Mouse (Mus musculus): ENCODE results near the gene Nck2.

Nck2 gene

GRCm38 (mm10) chr1:43450811-43451210, 6.4 kb downstream of the Nck2 start:
- TF ChIP-seq GATA4 (IDR thresholded peaks at IDR 0.05; ENCODE audit: insufficient replicate concordance, low read length), result no peak

- TF ChIP-seq GATA4 (IDR thresholded peaks at IDR 0.05; ENCODE audit: insufficient replicate concordance, low read length), result no peak
These were observed 9.3 kb downstream of the Nck2 start for GRCm38 (mm10) chr1:43453683-43454082.

GRCm38 (mm10) chr1:43454741-43455140, 10.4 kb downstream of the Nck2 start:
- TF ChIP-seq GATA4 (IDR thresholded peaks at IDR 0.05; ENCODE audit: insufficient replicate concordance, low read length), result no peak

- no peak for TF ChIP-seq GATA4 (IDR thresholded peaks at IDR 0.05; ENCODE audit: insufficient replicate concordance, low read length)
These were observed 10.8 kb downstream of the Nck2 start for GRCm38 (mm10) chr1:43455196-43455595.

GRCm38 (mm10) chr1:43457012-43457766, 12.8 kb downstream of the Nck2 start:
- no peak for TF ChIP-seq GATA4 (IDR thresholded peaks at IDR 0.05; ENCODE audit: insufficient replicate concordance, low read length)

GRCm38 (mm10) chr1:43460468-43460867, 16.1 kb downstream of the Nck2 start:
- TF ChIP-seq GATA4 (IDR thresholded peaks at IDR 0.05; ENCODE audit: insufficient replicate concordance, low read length), result no peak

GRCm38 (mm10) chr1:43462666-43463065, 18.3 kb downstream of the Nck2 start:
- no peak for TF ChIP-seq GATA4 (IDR thresholded peaks at IDR 0.05; ENCODE audit: insufficient replicate concordance, low read length)

GRCm38 (mm10) chr1:43463941-43464682, 19.7 kb downstream of the Nck2 start:
- TF ChIP-seq GATA4 (IDR thresholded peaks at IDR 0.05; ENCODE audit: insufficient replicate concordance, low read length), result no peak

- no peak for TF ChIP-seq GATA4 (IDR thresholded peaks at IDR 0.05; ENCODE audit: insufficient replicate concordance, low read length)
These were observed 20.6 kb downstream of the Nck2 start for GRCm38 (mm10) chr1:43464976-43465375.

GRCm38 (mm10) chr1:43465957-43466624, 21.7 kb downstream of the Nck2 start:
- no peak for TF ChIP-seq GATA4 (IDR thresholded peaks at IDR 0.05; ENCODE audit: insufficient replicate concordance, low read length)

- TF ChIP-seq GATA4 (IDR thresholded peaks at IDR 0.05; ENCODE audit: insufficient replicate concordance, low read length), result no peak
These were observed 23.3 kb downstream of the Nck2 start for GRCm38 (mm10) chr1:43467656-43468055.

GRCm38 (mm10) chr1:43468207-43468606, 23.8 kb downstream of the Nck2 start:
- TF ChIP-seq GATA4 (IDR thresholded peaks at IDR 0.05; ENCODE audit: insufficient replicate concordance, low read length), result no peak

GRCm38 (mm10) chr1:43468978-43469377, 24.6 kb downstream of the Nck2 start:
- no peak for TF ChIP-seq GATA4 (IDR thresholded peaks at IDR 0.05; ENCODE audit: insufficient replicate concordance, low read length)

- TF ChIP-seq GATA4 (IDR thresholded peaks at IDR 0.05; ENCODE audit: insufficient replicate concordance, low read length), result no peak
These were observed 26.2 kb downstream of the Nck2 start for GRCm38 (mm10) chr1:43470421-43471179.

All from liver, adult (tissue).